Mouse (Mus musculus): ENCODE data around the gene Tspyl3. TPM values are rescaled to one million over a fixed set of nuclear protein-coding genes. Genes with fewer than 3 reads are reported as not detected.

The Tspyl3 gene
- total and polyA plus RNA-seq, 3 experiments, result 4.3 to 47.3 (median 9.8) TPM

DNA sequence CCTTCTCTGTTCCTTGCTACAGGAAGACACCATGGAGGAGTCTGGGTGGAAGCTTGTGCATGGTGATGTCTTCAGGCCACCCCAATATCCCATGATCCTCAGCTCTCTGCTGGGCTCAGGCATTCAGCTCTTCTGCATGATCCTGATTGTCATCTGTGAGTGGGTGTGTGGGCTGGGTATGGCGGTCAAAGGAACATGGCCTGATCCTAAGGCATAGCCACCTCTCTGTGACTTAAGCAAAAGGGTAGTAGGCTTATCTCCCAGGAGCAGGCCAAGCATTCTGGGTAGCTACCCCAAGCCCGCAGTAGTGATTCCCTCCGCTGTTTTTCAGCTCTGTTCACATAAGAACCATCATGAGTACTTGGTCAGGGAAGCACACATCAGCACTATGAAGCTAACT lies 31.0 kb downstream of the Tspyl3 start:
- Histone ChIP-seq H3K79me2 (ENCODE audit: control insufficient read depth, insufficient read depth, low read length, poor library complexity) (no peaks in the 10 kb centered on the region), H3K9me3 (replicated peaks; ENCODE audit: insufficient read depth, low read length) (no peaks in the 10 kb centered on the region), H3K27me3 (ENCODE audit: control insufficient read depth in 1 of 2, insufficient read depth in 2 of 2, low read length in 2 of 2) (no peaks in the 10 kb centered on the region), H3K36me3 (ENCODE audit: control insufficient read depth in 1 of 2, insufficient read depth in 2 of 2, low read length in 2 of 2) (peaks cover 0 to 54% of the 10 kb centered on the region in 2 experiments; a peak in 3 of 4 replicates), H3K27ac (ENCODE audit: control insufficient read depth, low read depth, low read length) (peak overlapping the region; percentile 52), H3K4me3 (ENCODE audit: control insufficient read depth in 1 of 2, insufficient read depth in 1 of 2, low read depth in 2 of 2, low read length in 2 of 2) (no peak overlapping the region), H3K4me1 (ENCODE audit: control insufficient read depth in 1 of 2, insufficient read depth in 2 of 2, low read length in 2 of 2) (peaks cover 18 to 55% of the 10 kb centered on the region in 2 experiments), H3K9ac (ENCODE audit: control insufficient read depth, low read depth, low read length, poor library complexity, severe bottlenecking) (no peak overlapping the region; the same call in 1 of the 2 replicates)
- DNase-seq (ENCODE audit: low read depth, low spot score), result peak; percentile 86
- TF ChIP-seq KAT2A (conservative IDR thresholded peaks at IDR 0.05; ENCODE audit: low read depth, low read length) (no peak), TCF12 (IDR thresholded peaks at IDR 0.05; ENCODE audit: low read depth, low read length) (peak; percentile 84), GATA1 (IDR thresholded peaks at IDR 0.05; ENCODE audit: low read depth, low read length) (peak; percentile 85), MYC (IDR thresholded peaks at IDR 0.05; ENCODE audit: low read depth, low read length) (no peak), CTCF (IDR thresholded peaks at IDR 0.05 in 2 of 3, conservative IDR thresholded peaks at IDR 0.05 in 1 of 3; ENCODE audit: control insufficient read depth in 1 of 3, insufficient read depth in 1 of 3, low read depth in 2 of 3, low read length in 3 of 3, poor library complexity in 1 of 3, severe bottlenecking in 1 of 3) (no peak), RAD21 (IDR thresholded peaks at IDR 0.05; ENCODE audit: low read depth, low read length) (no peak), ELF1 (IDR thresholded peaks at IDR 0.05; ENCODE audit: low read depth, low read length) (no peak), USF1 (IDR thresholded peaks at IDR 0.05; ENCODE audit: low read depth, low read length) (no peak), EP300 (IDR thresholded peaks at IDR 0.05; ENCODE audit: low read depth in 1 of 2, low read length in 2 of 2) (peak; percentile 83 to 89), CHD2 (IDR thresholded peaks at IDR 0.05; ENCODE audit: low read length) (no peak), ZNF384 (IDR thresholded peaks at IDR 0.05; ENCODE audit: low read depth, low read length) (no peak), NELFE (IDR thresholded peaks at IDR 0.05; ENCODE audit: low read depth, low read length) (no peak), POLR2AphosphoS5 (IDR thresholded peaks at IDR 0.05; ENCODE audit: borderline replicate concordance, low read depth, low read length) (no peak), SIN3A (IDR thresholded peaks at IDR 0.05; ENCODE audit: low read length) (peak; percentile 53; the same call in 1 of the 2 replicates), E2F4 (IDR thresholded peaks at IDR 0.05; ENCODE audit: borderline replicate concordance, low read depth, low read length) (no peak), ZC3H11A (IDR thresholded peaks at IDR 0.05; ENCODE audit: low read depth, low read length) (no peak), MEF2A (IDR thresholded peaks at IDR 0.05; ENCODE audit: extremely low read depth, insufficient replicate concordance, low read depth, low read length, poor library complexity, severe bottlenecking) (no peak), MAFK (IDR thresholded peaks at IDR 0.05; ENCODE audit: borderline replicate concordance, low read depth, low read length) (no peak), GABPA (IDR thresholded peaks at IDR 0.05; ENCODE audit: low read depth, low read length) (no peak), UBTF (IDR thresholded peaks at IDR 0.05; ENCODE audit: borderline replicate concordance, insufficient read depth, low read depth, low read length) (no peak), SMC3 (IDR thresholded peaks at IDR 0.05; ENCODE audit: low read depth, low read length) (no peak), POLR2AphosphoS2 (IDR thresholded peaks at IDR 0.05; ENCODE audit: low read length) (no peak), ETS1 (IDR thresholded peaks at IDR 0.05; ENCODE audit: low read depth, low read length) (peak; percentile 58), ZKSCAN1 (IDR thresholded peaks at IDR 0.05; ENCODE audit: low read depth, low read length) (no peak), MAX (IDR thresholded peaks at IDR 0.05; ENCODE audit: low read length) (peak; percentile 73), POLR2A (IDR thresholded peaks at IDR 0.05; ENCODE audit: control insufficient read depth in 1 of 2, insufficient read depth in 1 of 2, low read depth in 1 of 2, low read length in 2 of 2, poor library complexity in 1 of 2) (no peak), MYB (IDR thresholded peaks at IDR 0.05; ENCODE audit: low read depth, low read length) (no peak), USF2 (IDR thresholded peaks at IDR 0.05; ENCODE audit: borderline replicate concordance in 1 of 2, insufficient read depth in 1 of 2, low read depth in 1 of 2, low read length in 2 of 2) (no peak), MAZ (IDR thresholded peaks at IDR 0.05; ENCODE audit: low read depth, low read length) (0 out of 2 replicates have a peak, but pooled peaks have one; percentile 23), CHD1 (IDR thresholded peaks at IDR 0.05; ENCODE audit: low read depth, low read length) (no peak), HCFC1 (IDR thresholded peaks at IDR 0.05; ENCODE audit: low read depth, low read length) (no peak), TAL1 (IDR thresholded peaks at IDR 0.05; ENCODE audit: low read length) (peak; percentile 95), MXI1 (IDR thresholded peaks at IDR 0.05; ENCODE audit: low read depth, low read length) (0 out of 2 replicates have a peak, but pooled peaks have one; percentile 52), RCOR1 (IDR thresholded peaks at IDR 0.05; ENCODE audit: low read depth, low read length) (peak; percentile 82)
